Mouse (Mus musculus) midbrain, embryonic 11.5 days (tissue): ENCODE results near the gene Glyatl3. TPM values are rescaled to one million over a fixed set of nuclear protein-coding genes. Genes with fewer than 3 reads are reported as not detected.

ENCODE experiments used
- ATAC-seq: fragments of 200-750 bp; cut with Nextera tagmentation; 2 replicates; pipeline ENCODE4 v1.8.0; 2017; ENCODE audit warnings: moderate TSS enrichment, moderate library complexity; ENCODE audit not compliant: low FRiP score
- DNase-seq: peaks from one replicate; pipeline ENCODE4 v3.0.0; 2015; ENCODE audit warnings: low spot score; ENCODE audit errors: missing footprints
- H3K27ac ChIP-seq: fragments of 300-500 bp; sonication (generic); 2 replicates; pipeline ENCODE4 v1.5.1; 2014; ENCODE audit warnings: low read depth, low read length
- H3K27me3 ChIP-seq: fragments of 300-500 bp; sonication (generic); 2 replicates; pipeline ENCODE4 v1.6.1; 2014; ENCODE audit warnings: mild to moderate bottlenecking, low read length, moderate library complexity, mixed read lengths; ENCODE audit not compliant: control insufficient read depth, insufficient read depth
- H3K36me3 ChIP-seq: fragments of 300-500 bp; sonication (generic); 2 replicates; pipeline ENCODE4 v1.6.1; 2014; ENCODE audit warnings: mild to moderate bottlenecking, low read length, moderate library complexity, mixed read lengths; ENCODE audit not compliant: control insufficient read depth, insufficient read depth
- H3K4me1 ChIP-seq: fragments of 300-500 bp; sonication (generic); 2 replicates; pipeline ENCODE4 v1.6.1; 2014; ENCODE audit warnings: low read length; ENCODE audit not compliant: control insufficient read depth, insufficient read depth
- H3K4me2 ChIP-seq: fragments of 300-500 bp; sonication (generic); 2 replicates; pipeline ENCODE4 v1.6.1; 2014; ENCODE audit warnings: mild to moderate bottlenecking, moderate library complexity
- H3K4me3 ChIP-seq: fragments of 300-500 bp; sonication (generic); 2 replicates; pipeline ENCODE4 v1.5.1; 2014; ENCODE audit warnings: low read depth, low read length
- H3K9ac ChIP-seq: fragments of 300-500 bp; sonication (generic); 2 replicates; pipeline ENCODE4 v1.6.1; 2014; ENCODE audit warnings: low read length
- H3K9me3 ChIP-seq: fragments of 300-500 bp; sonication (generic); 2 replicates; pipeline ENCODE4 v1.6.1; 2016; ENCODE audit warnings: low read length; ENCODE audit not compliant: control insufficient read depth
- WGBS: fragments of 180-500 bp; shearing (Covaris S2); extraction: QIAGEN DNeasy Blood & Tissue Kit; methylation state at CpG from one replicate; pipeline ENCODE4 v1.1.7; 2014; 5-methylcytosine and 5-hydroxymethylcytosine counted together
- polyA plus RNA-seq: library from polyadenylated mRNA; unstranded; fragments of >200 nt; fragmentation: Nextera tagmentation; extraction: Ambion mirVana; gene quantifications from 2 replicates; pipeline ENCODE4 v1.2.1, GENCODE M21; 2014

The Glyatl3 gene
- polyA plus RNA-seq, 1 experiment from 2014 or later = not detected

DNA sequence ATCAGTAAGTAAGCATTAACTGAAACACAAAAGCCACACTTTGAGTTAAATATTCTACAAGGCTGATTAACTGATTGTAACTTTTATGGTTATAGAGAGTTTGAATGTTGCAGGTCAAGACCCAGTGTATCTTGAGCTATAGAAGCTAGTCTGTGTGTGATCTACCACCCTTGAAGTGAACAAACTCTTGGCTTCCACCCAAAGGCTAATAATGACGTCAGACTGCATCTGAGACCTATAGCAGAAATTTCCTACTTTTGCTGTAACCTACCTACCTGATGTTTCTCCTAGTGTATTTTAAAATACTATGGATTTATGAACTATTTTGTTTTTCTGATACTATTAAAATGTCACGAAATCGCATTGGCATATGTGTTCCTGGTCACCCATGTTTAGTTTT lies 39.4 kb downstream of the Glyatl3 start:
- Histone ChIP-seq H3K4me1 (no peaks in the 10 kb centered on the region; the same call in 1 of the 2 replicates), H3K36me3 (no peaks in the 10 kb centered on the region), H3K27me3 (no peaks in the 10 kb centered on the region), H3K4me3 (no peak overlapping the region), H3K9ac (no peak overlapping the region), H3K27ac (no peak overlapping the region), H3K4me2 (no peak overlapping the region), H3K9me3 (no peaks in the 10 kb centered on the region)
- DNase-seq (no peak), ATAC-seq (no peak)
- 98% methylated on average over 3 of the region's 3 CpGs for WGBS

DNA sequence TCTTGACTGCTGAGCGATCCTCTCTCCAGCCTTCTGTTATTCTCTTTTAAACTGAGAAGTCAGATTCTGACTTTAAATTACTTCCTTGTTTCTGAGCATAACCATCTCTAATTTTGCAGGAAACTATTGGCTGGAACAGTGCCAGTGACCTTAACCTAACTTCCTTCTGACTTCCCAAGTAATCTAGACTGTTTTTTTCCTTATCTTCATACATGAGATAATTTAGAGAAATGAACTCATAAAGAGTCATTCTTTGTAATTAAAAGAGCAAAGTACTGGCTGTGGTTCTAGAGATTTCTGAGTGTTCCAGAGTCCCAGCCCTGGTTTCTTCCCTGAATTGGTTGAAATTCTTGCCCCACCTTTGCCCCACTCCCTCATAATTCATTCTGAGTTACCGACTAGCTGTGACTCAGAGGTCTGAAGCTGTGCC lies 40.6 kb downstream of the Glyatl3 start:
- WGBS = 68% methylated on average over 2 of the region's 2 CpGs
- no peak for ATAC-seq
- Histone ChIP-seq H3K9me3 (no peaks in the 10 kb centered on the region), H3K36me3 (no peaks in the 10 kb centered on the region), H3K4me3 (no peak overlapping the region), H3K27ac (no peak overlapping the region), H3K27me3 (no peaks in the 10 kb centered on the region), H3K4me2 (no peak overlapping the region), H3K4me1 (no peaks in the 10 kb centered on the region), H3K9ac (no peak overlapping the region)
- no peak for DNase-seq

- Histone ChIP-seq H3K27me3 (no peaks in the 10 kb centered on the region), H3K4me1 (no peaks in the 10 kb centered on the region), H3K9me3 (no peaks in the 10 kb centered on the region), H3K36me3 (no peaks in the 10 kb centered on the region), H3K4me2 (no peak overlapping the region), H3K27ac (no peak overlapping the region), H3K4me3 (no peak overlapping the region), H3K9ac (no peak overlapping the region)
- 97% methylated on average over 6 of the region's 6 CpGs for WGBS
- no peak for ATAC-seq
- DNase-seq = no peak
Measured at GRCm38 (mm10) chr17:40872626-40873025, 41.5 kb downstream of the Glyatl3 start.

- Histone ChIP-seq H3K27ac (no peak overlapping the region), H3K27me3 (no peaks in the 10 kb centered on the region), H3K36me3 (no peaks in the 10 kb centered on the region), H3K4me3 (no peak overlapping the region), H3K9me3 (no peaks in the 10 kb centered on the region), H3K9ac (no peak overlapping the region), H3K4me1 (no peaks in the 10 kb centered on the region), H3K4me2 (no peak overlapping the region)
- WGBS = 82% methylated on average over 10 of the region's 10 CpGs
- DNase-seq (no peak), ATAC-seq (no peak)
Measured at GRCm38 (mm10) chr17:40868952-40869747, 45.0 kb downstream of the Glyatl3 start.

DNA sequence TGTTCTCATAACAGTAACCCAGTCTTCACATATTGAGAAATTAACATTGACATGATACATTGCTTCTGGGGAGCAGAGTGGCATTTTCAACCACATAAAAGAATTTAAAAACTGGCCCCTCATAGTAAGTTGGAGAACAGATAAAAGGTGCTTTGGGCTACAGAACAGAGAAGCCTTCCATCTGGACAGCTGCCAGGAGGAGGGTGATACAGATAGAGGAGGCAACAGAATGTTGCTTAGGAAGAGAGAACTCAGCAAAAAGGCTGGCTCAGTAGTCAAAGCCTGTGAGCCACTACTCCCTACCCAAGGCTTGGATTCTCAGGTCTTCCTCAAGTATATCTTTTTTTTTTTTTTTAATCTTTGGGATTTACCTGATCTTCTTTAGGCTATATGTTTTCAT lies 59.1 kb downstream of the Glyatl3 start:
- ATAC-seq (no peak), DNase-seq (no peak)
- no peak overlapping the region for H3K9ac ChIP-seq
- no peaks in the 10 kb centered on the region for H3K27me3 ChIP-seq
- H3K36me3 ChIP-seq = no peaks in the 10 kb centered on the region
- H3K4me2 ChIP-seq = no peak overlapping the region
- H3K9me3 ChIP-seq = no peaks in the 10 kb centered on the region
- no peak overlapping the region for H3K4me3 ChIP-seq
- H3K27ac ChIP-seq = no peak overlapping the region
- H3K4me1 ChIP-seq = no peaks in the 10 kb centered on the region

Other genes with a start within 250 kb of the Glyatl3 start
- not detected in 2 replicates for gene Esp1, start 187.2 kb downstream of the Glyatl3 start, polyA plus RNA-seq
- gene Crisp2, start 107.3 kb downstream of the Glyatl3 start, polyA plus RNA-seq = not detected in 2 replicates
- 7.1 and 7.2 TPM in 2 replicates for gene Rhag, start 103.2 kb downstream of the Glyatl3 start, polyA plus RNA-seq
- gene 9130008F23Rik, start 33.8 kb downstream of the Glyatl3 start, polyA plus RNA-seq = 0.61 and 0.62 TPM in 2 replicates
- 30.1 and 31.2 TPM in 2 replicates for gene Mut, start 20.3 kb upstream of the Glyatl3 start, polyA plus RNA-seq
- 44.1 and 47.8 TPM in 2 replicates for gene Cenpq, start 20.7 kb upstream of the Glyatl3 start, polyA plus RNA-seq